Mouse (Mus musculus): ENCODE data around the gene Trio.

The Trio gene

DNA sequence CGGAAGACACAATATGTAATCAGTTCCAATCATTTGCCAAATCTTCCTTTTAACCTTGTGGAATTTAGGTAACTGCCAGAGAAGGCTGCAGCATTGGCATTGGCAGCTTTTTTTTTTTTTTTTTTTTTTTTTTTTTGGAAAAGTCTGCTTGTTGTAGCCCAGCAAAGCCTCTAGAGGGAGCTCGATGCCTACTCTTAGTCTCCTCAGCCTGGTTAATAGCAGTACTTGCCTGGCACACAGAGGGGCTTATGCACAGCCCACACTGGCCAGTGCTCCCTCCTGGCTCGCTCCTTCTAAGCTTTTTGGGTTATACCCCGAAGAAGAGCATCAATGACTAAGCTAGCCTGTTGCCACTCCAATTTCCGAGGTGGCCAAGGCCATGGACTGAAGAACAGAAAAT is 106.1 kb downstream of the Trio start:
- DNase-seq: peak; percentile 33

DNA sequence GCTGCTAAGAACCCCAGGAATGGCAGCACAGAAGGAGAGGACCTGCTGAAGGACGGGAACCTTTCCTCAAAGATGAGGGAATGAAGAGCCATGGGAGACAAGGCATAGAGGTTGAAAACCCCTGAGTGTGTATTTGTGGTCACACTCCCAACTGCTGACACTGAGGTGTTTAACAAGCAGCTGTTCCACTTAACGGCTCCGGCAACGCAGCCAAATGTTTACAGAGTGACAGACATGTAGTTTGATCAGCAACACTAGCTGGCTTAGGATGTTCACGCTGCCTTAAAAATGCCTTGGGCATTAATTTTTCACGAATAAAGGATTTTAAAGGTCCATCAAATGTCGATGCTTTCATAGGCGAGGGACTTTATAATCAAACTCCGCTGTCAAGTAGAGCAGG is 106.8 kb downstream of the Trio start:
- DNase-seq: no peak

GRCm38 (mm10) chr15:27916204-27916603 is 109.4 kb downstream of the Trio start:
- DNase-seq: no peak

- no peak for DNase-seq
Observed at GRCm38 (mm10) chr15:27913013-27913412, 112.6 kb downstream of the Trio start.

- no peak for DNase-seq
Observed at GRCm38 (mm10) chr15:27911196-27911595, 114.5 kb downstream of the Trio start.

GRCm38 (mm10) chr15:27910179-27910578 is 115.5 kb downstream of the Trio start:
- DNase-seq: no peak

GRCm38 (mm10) chr15:27907649-27908048 is 118.0 kb downstream of the Trio start:
- no peak for DNase-seq

GRCm38 (mm10) chr15:27906409-27906808 is 119.2 kb downstream of the Trio start:
- no peak for DNase-seq

GRCm38 (mm10) chr15:27905341-27905740 is 120.3 kb downstream of the Trio start:
- no peak for DNase-seq

- DNase-seq: no peak
Observed at GRCm38 (mm10) chr15:27904346-27905005, 121.2 kb downstream of the Trio start.

GRCm38 (mm10) chr15:27901200-27901599 is 124.4 kb downstream of the Trio start:
- DNase-seq: no peak

GRCm38 (mm10) chr15:27898795-27899406 is 126.7 kb downstream of the Trio start:
- DNase-seq: peak; percentile 26

DNA sequence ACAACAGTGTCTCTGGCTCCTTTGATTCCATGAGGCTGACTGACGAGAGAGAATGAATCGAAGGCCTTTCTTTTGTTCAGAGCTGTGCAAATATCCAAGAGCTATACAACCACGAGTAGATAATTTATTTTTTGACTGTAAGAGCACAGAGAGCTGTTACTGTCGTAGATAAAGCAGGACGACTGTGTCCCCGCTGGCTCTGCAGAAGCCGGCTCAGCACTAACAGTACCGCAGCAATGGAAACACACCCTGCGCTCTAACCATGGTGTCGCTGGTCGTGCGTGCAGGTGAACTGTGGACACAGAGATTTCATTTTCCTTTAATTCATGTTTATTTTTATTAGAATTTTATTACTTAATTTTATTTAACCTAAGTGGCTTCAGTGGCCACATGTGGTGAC is 131.5 kb downstream of the Trio start:
- DNase-seq: no peak

GRCm38 (mm10) chr15:27892029-27892428 is 133.6 kb downstream of the Trio start:
- no peak for DNase-seq

- DNase-seq: no peak
Observed at GRCm38 (mm10) chr15:27890666-27891065, 135.0 kb downstream of the Trio start.

GRCm38 (mm10) chr15:27888153-27888552 is 137.5 kb downstream of the Trio start:
- DNase-seq: no peak

GRCm38 (mm10) chr15:27886992-27887391 is 138.7 kb downstream of the Trio start:
- no peak for DNase-seq

- DNase-seq: peak; percentile 67
Observed at GRCm38 (mm10) chr15:27884347-27885250, 141.0 kb downstream of the Trio start.

GRCm38 (mm10) chr15:27883881-27884280 is 141.8 kb downstream of the Trio start:
- no peak for DNase-seq

GRCm38 (mm10) chr15:27882898-27883297 is 142.8 kb downstream of the Trio start:
- no peak for DNase-seq

- DNase-seq: peak; percentile 30
Observed at GRCm38 (mm10) chr15:27877831-27878230, 147.8 kb downstream of the Trio start.

- DNase-seq: no peak
Observed at GRCm38 (mm10) chr15:27876327-27876726, 149.3 kb downstream of the Trio start.

- no peak for DNase-seq
Observed at GRCm38 (mm10) chr15:27875753-27876152, 149.9 kb downstream of the Trio start.

Data from kidney, adult 11 months (tissue).